Mouse (Mus musculus): Measurements from ENCODE around the gene Tpra1.

Tpra1 gene

DNA sequence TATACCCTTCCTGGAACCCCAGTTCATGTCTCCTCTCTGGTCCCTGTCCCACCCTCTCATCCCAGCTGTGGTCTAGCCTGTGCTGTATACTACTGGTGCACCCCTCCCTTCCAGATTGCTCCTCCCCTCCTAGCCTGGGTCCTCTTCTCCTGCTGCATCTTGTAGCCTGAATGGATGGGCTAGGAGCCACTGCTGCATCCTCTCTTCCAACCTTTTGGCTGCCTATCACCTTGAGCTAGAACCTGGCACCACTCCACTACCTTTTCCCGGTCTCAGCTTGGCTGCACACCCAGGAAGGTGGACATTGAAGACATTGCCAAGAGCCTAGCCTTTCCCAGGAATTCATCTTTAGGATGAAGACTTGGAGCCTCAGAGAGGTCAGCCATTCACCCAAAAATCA lies 26.0 kb downstream of the Tpra1 start:
- DNase-seq (ENCODE audit: low read depth, low spot score), result no peak

DNA sequence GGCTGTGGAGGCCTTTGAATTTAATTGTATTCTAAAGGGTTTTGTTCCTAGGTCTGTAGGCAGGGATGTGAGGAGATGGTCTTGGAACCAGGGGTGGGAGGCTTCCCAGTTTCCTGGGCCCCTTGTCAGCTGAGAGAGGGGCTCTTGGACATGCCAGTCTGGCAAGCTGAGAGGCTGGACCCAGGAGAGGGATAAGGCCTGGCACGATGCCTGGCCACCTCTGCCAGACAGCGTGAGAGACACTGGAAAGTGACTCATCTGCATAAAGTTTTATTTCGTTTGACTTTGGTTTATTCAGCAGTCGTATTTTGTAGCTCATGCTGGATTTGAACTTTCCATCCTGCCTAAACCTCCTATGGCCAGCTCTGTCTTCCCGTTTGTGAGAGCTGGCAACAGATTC lies 26.5 kb downstream of the Tpra1 start:
- no peak for DNase-seq (ENCODE audit: low read depth, low spot score)

DNA sequence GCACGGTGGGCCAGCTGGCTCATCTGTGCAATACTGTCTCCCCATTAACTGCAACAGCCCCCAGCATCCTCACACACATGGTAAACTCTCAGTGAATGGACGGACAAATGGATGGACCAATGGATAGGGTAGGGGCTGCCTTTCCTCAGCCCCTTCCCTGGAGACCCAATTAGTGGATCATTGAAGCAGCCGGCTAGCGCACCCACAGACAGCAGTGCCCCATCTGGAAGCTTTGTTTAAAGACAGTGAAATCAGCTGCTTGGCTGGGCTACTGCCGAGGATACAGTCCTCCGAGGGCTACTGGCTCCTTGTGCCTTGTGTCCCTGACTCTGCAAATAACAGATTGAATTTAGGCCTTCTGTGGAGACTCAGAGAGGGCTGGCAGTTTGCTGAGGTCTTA lies 27.4 kb downstream of the Tpra1 start:
- no peak for DNase-seq (ENCODE audit: low read depth, low spot score)

DNA sequence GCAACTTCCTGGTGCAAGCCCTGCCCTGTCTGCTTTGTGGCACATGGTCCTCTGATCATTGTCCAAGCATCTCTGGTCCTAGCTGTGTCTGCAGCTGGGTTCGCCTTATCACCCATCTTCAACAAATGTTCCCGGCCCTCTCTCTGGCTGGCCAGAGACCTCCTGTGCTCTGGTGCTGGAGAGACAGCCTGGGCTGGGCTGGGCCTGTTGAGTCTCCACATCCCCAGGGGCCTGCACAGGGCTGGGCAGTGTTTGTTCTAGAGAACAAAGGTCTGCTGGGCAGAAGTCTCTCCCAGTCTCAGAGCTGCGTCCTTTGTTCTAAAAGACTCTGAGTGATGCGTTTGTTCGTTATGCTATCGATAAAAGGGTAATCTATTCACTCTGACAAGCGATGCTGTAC lies 28.0 kb downstream of the Tpra1 start:
- DNase-seq (ENCODE audit: low read depth, low spot score), result no peak

DNA sequence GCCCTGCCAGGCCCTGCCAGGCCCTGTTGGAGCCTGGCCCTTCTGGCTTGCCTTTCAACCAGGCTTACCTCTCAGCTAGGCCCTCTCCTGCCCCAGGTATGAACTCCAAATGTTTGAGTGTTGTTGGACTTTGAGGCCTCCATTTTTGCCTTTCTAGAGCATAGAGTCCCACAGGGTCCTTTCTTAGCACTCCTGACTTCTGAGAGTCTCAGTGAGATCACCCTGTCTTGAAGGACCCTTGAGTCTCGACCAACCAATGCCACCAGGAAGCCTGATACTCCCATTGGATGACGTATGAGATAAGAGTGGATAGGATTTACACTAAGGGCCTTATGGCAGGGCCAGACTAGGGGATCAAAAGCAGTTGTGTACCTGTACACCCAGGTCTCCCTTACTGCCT lies 29.4 kb downstream of the Tpra1 start:
- DNase-seq (ENCODE audit: low read depth, low spot score), result no peak

DNA sequence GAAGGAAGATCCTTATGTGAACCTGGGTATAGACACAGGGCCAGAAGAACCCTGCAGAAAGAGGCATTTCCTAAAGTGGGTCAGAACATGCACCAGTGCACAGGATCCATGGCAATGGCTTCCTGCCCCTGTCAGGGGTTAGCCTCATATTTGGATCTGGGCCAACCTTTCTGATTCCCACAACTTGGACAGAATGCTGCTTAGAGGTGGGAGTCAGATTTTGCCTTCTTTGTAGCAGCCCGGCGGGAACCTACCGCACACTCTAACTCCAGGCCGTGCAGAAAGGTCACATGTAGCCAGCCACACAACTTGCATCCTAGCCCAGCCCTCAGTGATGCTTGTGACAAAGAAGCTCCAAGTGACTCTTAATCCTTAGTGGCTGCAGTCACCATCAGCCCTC lies 32.1 kb downstream of the Tpra1 start:
- DNase-seq (ENCODE audit: low read depth, low spot score), result no peak

DNA sequence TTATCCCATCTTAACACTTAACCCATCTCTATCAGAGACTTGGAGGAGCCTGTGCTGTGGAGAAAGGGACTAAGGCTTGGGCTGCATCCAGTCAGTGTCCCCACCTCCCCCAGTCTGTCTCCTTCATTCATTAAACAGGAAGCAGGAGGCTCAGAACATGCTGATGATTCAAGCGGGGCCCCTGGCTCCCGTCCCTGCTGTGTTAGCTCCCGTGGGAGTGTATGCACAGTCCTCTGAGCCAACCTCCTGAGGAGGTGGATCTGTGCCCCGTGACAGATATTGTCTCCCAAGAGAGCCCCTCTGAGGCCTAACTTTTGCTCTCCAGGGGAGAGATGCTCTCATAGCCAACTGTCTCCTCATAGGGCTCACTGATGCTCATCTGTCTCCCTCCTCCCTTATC lies 32.8 kb downstream of the Tpra1 start:
- DNase-seq (ENCODE audit: low read depth, low spot score), result no peak

DNA sequence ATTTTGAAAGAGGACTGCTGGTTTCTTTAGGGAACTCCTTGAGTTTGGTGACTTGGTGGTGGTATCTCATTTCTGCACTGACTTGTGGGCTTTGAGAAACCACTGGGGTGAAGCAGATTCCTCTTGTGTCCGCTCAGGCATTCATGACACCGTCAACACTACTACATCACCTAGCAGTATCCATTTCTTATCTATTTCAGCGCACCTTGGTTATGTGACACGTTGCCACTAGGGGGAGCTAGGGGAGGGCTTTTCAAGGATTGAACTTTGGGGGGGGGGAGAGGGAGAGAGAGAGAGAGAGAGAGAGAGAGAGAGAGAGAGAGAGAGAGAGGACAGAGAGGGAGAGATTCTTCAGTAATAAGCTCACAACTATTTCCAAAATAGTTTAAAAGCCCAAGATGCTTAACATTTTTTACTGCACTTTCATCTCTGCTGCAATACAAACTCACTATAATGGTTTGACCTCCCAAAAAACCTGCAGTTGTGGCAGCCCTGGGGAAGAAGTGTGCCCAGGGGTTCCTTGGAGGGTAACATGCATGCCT lies 33.8 kb downstream of the Tpra1 start:
- no peak for DNase-seq (ENCODE audit: low read depth, low spot score)

DNA sequence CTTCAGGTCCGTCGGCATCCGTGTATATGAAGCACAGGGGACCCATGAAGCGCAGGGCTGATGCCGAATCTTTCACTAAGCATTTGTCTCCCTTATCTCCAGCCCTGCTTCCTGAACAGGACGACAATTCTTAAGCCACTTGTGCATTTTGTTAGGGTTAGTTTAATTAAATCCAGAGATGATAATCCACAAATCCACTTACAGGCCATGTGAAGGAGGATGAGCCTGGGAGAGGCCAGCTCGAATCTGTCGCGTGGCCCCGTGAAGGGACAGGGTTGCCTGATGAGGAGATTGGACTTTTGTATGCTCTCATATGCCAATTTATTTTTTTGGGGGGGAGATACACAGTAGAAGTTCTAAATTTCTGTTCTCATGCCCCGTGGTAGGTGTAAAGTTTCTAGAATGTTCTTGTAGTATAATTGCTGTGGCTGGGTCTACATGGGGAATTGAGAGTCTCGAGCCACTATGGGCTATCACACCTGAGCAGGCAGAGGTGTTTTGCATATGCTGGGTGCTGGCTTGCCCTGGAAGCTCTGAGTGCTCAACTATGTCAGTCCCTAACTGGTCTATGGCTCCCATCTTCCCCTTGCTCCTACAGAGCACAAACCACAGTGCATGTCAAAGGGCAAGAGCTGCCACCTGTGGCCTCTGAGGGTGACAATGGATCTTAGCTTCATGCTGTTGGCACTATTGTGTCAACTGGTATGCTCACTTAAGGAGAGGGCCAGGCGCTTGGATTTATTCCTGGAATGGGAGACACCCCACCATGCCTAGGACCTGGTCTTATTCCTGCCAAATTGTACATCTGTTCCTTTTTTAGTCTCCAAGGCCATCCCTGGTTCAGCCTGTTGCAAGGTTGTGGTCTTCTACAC lies 34.5 kb downstream of the Tpra1 start:
- no peak for DNase-seq (ENCODE audit: low read depth, low spot score)

DNA sequence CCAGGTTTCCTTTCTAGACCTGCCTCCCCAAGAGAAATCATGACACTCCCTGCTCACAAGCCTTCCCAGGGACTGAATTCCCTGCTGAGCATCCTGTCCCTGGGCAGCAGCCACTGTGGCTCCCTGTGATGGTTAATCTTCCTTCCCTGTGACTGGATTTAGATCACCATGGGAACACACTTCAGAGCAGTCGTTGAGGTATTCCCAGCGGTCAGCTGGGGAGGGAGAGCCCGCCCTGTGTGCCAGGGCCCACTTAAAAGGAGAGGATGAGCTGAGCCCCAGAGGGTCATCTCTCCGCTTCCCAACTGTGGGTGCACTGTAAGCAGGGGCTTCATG lies 35.1 kb downstream of the Tpra1 start:
- DNase-seq (ENCODE audit: low read depth, low spot score), result no peak

DNA sequence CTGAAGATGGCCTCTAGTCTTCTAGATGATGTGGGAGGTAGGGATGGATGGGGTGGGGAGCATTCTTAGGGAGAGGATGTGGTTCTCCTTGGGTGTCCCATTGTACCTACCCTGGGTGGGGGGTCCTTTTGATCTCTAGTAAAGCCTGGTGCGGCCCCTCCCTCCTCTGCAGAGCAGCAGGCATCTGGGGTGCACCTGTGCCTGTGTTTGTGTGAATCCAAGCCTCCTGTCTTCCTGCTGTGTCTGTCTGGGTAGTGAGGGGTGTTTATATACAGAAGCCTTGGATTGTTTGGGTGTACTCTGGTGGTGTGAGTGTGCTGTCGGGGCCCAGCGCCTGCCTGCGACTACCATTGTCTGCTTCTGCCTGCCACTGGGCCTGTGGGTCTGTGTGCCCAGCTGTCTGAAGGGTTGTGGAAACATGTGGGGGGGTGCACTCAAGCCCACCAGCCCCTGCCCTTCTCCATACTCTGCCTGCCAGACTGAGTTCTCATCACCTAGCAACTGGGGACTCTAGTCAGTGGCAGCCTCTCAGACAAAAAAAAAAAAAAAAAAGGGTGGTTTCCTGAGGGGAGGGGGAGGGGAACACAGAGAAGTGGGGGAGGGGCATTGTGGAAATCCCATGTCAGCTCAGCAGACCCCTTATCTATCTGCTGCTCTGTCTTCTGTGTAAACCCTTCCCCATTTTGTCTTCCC lies 36.1 kb downstream of the Tpra1 start:
- DNase-seq (ENCODE audit: low read depth, low spot score), result no peak

DNA sequence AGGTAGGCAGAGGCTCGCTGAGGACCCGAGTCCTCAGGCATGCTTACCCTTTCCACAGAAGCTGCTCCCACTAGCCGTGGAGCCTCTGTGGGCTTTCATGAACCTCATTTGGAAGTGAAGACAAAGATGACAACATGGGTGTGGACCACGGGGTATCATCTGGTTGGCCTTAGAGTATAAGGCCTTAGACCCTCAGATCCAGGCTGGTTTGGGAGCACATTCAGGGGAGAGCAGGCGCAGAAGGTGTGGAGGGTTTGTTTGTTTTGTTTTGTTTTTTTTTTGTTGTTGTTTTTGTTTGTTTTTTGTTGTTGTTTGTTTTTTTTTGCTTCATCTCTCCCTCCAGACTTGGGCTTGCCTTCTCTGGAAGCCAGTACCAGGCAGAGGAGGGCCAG lies 36.6 kb downstream of the Tpra1 start:
- DNase-seq (ENCODE audit: low read depth, low spot score), result no peak

DNA sequence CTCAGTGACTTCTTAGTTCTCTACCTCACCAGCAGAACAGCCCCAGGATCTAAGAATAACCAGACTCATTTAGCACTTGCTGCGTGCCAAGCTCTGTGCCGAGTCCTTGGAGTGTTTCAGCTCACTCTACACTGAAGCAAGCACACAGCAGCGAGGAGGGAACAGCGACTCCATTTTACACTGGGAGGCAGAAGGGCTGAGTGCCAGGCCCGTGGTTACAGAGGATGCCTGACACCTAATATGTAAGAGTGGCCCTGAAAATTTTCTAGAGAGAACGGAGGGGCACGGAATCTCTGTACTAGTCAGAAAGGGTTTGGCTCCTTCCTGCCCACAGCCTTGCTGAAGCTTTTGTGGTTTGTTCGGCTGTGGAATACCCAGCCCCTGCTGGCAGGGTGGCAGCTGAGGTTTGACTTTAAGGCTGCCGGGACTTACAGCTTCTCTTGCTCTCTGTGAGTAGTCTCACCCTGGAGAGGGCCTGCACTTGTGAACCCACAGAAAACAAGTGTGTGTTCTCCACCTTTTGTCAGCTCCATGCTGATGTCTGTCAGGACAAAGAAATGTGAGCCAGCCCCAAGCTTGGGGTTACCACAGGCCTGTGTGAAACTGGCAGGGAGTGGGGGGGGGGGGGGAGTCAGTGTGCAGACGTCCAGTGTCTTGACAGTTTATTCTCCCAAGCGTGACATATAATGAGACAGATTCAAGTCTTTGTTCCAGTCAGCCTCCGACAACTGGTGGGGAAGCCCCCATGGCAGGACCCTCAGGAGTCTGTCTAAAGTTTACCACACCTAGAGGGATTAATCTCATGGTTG lies 37.4 kb downstream of the Tpra1 start:
- no peak for DNase-seq (ENCODE audit: low read depth, low spot score)

DNA sequence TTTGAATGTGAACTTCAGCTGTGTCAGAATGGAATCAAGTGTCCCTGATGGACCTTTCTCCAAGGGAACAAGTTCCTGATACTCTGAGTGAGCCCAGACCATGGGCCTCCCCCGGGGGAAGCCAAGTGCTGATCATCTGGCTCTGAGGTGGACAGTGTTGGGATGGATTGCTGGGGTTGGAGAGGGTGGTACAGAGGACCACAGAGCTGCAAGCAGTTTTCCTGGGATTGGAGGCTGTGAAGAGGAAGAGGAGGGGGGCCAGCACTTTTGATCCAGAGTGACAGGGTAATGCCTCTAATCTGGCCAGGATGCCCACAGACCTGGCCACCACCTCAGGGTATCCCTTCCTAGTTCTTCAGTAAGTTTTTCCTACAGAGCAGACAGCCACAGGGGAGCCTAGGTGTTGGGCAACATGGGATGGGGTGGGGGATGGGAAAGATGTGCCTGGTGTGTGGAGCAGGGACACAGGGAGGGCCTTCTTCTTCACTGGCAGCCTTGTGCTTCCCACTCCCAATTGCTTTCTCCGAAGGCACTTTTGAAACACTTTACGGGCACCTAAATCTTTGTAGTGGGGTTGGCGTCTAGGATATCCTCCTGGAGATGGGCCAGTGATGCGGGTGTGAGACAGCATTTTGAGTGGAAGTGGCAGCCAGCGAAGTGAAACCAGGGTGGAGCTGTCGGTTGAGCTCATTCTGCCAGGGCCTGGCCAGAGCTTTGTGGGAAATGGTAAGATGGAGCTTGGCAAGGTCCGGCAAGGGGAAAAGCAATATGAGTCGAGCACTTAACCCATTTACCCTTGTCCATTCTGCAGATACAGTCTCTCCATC lies 38.3 kb downstream of the Tpra1 start:
- no peak for DNase-seq (ENCODE audit: low read depth, low spot score)

DNA sequence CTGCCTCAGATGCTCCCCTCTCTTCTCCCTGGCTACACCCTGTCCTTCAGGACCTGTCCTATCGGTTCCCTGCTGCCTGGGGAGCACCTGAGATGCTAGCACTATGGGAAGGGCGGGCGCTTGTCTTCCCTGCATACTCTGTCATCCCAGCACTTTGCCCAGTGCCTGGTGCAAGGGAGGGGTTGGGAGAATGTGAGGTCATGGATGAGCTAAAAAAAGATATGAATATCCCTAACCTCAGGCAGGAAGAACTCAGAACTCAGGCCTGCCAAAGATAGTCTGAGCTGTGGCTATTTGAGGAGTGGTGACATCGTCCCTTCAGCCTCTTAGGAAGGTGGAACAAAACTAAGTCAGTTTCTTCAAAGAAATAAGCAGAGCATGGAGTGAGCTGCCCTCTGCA lies 39.6 kb downstream of the Tpra1 start:
- no peak for DNase-seq (ENCODE audit: low read depth, low spot score)

DNA sequence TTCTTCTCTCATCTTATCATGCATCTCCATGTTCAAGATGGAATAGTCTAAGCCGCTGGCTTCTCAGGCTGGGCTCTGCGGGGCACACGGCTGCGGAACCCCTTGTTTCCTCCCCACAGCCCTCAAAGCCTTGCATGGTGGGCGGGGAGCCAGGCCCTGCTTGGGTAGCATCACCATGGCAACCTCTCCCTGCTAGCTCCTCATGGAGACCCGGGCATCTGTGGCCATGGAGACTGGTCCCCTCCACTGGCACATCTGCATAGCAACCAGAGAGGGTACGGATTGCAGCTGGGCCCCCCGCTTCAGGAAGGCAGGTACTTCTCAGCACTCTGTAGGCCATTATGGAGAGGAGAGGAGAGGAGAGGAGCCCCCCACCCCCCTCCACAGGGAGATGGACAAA lies 40.5 kb downstream of the Tpra1 start:
- no peak for DNase-seq (ENCODE audit: low read depth, low spot score)

DNA sequence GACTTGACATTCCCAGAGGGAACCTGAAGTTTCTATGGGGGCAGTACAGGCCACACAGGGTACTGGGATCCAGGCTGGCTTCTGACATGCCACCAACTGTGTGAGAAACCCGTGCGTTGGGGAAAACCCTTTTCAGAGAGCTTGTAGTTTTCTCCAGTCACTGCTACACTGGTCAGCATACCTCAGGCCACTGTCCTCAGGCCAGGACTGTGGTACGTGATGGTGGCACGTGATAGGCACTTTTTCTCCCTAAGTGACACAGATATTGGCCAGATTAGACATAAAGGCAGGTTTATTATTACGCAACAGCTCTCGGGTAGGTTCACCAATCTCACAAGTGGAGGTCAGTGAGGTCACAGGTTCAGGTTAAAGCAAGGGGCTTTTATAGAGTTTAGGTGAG lies 41.6 kb downstream of the Tpra1 start:
- no peak for DNase-seq (ENCODE audit: low read depth, low spot score)

DNA sequence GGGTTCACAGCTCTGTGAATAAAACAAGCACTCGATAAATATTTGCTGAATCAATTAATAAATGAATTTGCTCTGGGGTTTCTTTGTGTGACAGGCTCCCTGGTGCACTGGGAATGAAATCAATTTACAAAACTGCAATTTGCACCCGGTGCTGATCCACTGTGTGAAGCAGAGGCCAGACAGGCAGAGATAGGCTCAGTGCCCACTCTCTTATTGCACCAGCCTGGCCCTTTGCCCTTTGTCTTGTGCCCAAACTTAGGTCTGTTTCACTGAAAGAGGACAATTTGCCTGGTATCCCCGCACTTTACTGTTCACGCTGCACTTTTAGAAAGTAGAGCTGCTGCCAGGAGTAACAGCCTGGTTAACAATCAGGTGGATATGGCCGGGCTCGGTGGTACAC lies 44.4 kb downstream of the Tpra1 start:
- DNase-seq (ENCODE audit: low read depth, low spot score), result no peak

DNA sequence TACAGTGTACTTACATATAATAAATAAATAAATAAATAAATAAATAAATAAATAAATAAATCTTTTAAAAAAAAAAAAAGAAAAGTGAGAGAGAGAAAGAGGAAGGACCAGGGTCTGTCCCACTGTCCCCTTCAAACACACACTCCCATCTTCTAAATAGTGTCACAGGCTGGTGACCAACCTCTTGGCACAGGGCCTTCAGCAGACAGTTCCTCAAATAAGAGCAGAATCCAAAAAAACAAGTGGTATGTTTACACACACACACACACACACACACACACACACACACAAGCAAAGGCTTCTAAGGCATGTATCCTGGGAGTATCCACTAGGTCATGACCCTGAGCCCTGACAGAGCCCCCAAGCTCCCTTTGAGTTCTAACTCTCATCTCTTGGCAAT lies 45.7 kb downstream of the Tpra1 start:
- DNase-seq (ENCODE audit: low read depth, low spot score), result no peak

DNA sequence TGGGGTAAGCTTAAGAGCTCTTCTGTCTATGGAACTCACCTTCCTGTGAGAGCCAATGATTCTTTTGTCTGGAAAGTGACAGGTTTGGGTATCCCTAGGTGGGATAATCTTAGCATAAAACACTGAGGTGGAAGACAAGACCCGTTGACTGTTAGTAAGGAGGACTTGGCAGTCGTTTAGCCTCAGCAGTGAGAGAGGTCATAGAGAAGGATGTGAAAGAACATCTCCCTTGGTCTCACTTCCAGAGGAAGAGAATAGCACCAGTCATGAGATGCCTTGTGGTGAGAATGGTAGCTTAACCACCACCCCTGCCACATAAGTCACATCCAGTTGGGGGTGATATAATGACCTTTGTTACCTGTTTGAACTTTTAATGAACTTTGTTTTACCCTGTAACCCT lies 54.7 kb downstream of the Tpra1 start:
- DNase-seq (ENCODE audit: low read depth, low spot score), result no peak

DNA sequence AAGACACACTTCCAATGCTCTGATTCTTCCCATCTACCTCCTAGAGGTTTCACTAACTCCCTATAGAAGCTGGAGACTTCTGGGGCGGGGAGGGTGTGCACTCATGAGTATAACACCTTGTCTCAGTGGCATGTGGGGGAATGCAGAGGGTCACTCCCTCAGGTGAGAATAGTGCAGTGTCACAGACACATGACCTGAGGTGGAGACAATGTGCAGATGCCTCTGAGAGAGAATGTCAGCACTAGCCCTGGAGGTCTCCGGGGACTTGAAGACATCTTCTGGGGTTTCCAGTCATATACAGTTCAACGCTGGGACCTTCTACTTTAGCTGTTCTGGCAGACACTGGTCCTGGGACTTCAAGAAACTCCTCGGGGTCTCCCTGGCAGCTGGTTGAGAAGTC lies 55.3 kb downstream of the Tpra1 start:
- DNase-seq (ENCODE audit: low read depth, low spot score), result no peak

Measured in WW6 (cell line).